Mouse (Mus musculus): Measurements from ENCODE around the gene Foxp2. TPM values are rescaled to one million over a fixed set of nuclear protein-coding genes. Genes with fewer than 3 reads are reported as not detected.
A peak's percentile ranks its signal among the peaks of the same experiment; 100 is the strongest.

Foxp2 gene
- polyA plus RNA-seq, 1 experiment from 2014 or later, result 48.3 TPM

DNA sequence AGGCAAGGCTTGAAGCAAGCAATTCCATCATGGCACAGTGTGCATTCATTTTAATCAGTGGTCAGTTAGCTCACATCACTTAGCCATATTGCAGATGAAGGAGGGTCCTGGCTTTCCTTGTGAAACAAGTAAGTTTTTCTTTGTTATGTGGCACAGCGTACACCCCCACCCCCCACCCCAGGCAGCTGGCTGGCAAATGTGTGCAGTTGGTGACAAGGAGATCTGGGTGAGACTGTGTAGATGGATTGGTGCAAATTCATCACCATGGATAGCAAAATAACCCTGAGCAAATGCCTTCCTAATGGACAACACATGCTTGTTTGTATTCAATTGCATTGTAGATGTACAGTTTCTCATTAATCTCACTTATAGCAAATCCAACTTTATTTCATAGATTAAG, 240.9 kb downstream of the Foxp2 start:
- Histone ChIP-seq H3K27ac (replicated peaks) (no peak overlapping the region), H3K4me3 (no peak overlapping the region), H3K36me3 (replicated peaks) (no peaks in the 10 kb centered on the region), H3K27me3 (replicated peaks; ENCODE audit: low read depth, poor library complexity, severe bottlenecking) (no peaks in the 10 kb centered on the region), H3K9me3 (no peaks in the 10 kb centered on the region), H3K4me1 (peaks cover 3% of the 10 kb centered on the region; the same call in 1 of the 2 replicates)
- DNase-seq (ENCODE audit: low spot score), result peak; percentile 23
- 53% methylated on average over 1 of the region's 1 CpGs for WGBS

DNA sequence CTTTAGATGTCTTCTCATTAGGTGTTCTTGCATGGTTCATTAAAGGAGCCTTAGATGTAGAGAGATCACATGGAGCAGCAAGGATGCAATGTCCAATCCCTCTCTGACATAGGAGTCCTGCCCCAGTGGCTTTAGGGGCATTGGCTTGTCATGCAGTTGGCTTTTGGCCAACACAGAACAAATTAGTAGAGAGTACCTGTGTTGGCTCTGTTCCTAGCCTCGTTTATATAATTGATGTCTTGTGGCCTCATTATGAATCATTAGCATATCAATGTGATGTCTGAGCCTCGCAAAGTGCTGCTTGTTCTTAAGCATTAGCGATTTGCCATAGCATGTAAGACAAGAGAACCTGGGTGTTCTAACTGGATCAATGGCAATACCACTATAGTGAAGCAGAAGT, 250.5 kb downstream of the Foxp2 start:
- Histone ChIP-seq H3K27ac (replicated peaks) (no peak overlapping the region), H3K27me3 (replicated peaks; ENCODE audit: low read depth, poor library complexity, severe bottlenecking) (no peaks in the 10 kb centered on the region), H3K36me3 (replicated peaks) (no peaks in the 10 kb centered on the region), H3K4me3 (no peak overlapping the region), H3K9me3 (no peaks in the 10 kb centered on the region), H3K4me1 (no peaks in the 10 kb centered on the region)
- 78% methylated on average over 3 of the region's 3 CpGs for WGBS
- DNase-seq (ENCODE audit: low spot score), result no peak

DNA sequence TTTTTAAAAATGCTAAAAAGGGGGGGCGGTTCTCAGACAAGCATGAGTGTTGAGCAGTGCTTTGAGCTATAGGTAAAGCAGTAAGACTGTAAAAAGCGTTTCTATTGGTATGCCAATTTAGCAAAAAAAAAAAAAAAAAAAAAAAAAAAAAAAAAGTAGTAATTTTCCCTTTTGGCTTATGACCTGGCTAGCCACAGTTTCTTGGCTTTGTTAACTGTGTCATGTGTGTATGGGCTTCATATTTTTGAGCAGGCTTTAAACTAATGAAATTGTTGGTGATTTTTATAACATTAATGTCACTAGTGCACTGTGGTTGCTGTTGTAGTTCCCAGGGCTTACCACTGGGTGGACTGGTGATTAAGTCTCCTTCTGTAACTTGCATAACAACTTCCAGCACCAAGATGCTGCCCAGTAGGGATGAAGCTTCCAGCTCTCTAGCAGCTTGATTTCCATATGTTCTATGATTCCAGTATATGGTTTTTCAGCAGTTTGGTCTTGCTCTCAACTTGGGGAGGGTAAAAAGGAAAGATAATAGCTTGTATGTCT, 262.4 kb downstream of the Foxp2 start:
- Histone ChIP-seq H3K27me3 (replicated peaks; ENCODE audit: low read depth, poor library complexity, severe bottlenecking) (no peaks in the 10 kb centered on the region), H3K9me3 (no peaks in the 10 kb centered on the region), H3K27ac (replicated peaks) (no peak overlapping the region), H3K4me3 (no peak overlapping the region), H3K36me3 (replicated peaks) (peaks cover 3% of the 10 kb centered on the region; the same call in 1 of the 2 replicates), H3K4me1 (no peaks in the 10 kb centered on the region)
- DNase-seq (ENCODE audit: low spot score), result peak; percentile 21
- 86% methylated on average over 2 of the region's 2 CpGs for WGBS

DNA sequence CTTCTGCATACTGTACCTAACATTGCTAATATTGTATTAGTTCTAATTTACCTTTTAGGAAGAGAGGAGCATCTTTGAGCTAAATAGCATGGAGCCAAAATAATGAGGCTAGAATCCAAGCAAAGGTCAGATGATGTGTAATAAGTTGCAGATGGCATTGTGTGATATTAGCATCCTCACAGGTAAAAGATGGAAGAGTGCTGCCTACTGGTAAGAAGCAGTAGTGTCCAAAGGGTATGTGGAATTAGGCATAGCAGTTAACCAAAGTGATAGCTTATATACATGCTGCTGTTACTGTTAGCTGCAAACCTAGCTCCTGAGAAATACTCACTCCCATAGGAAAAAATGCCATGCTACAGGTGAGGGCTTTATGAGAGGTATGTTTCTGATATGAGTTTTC, 275.6 kb downstream of the Foxp2 start:
- H3K4me1 ChIP-seq, result peaks cover 1% of the 10 kb centered on the region; the same call in 1 of the 2 replicates
- no peak overlapping the region for H3K27ac ChIP-seq (replicated peaks)
- no peak for DNase-seq (ENCODE audit: low spot score)
- no peaks in the 10 kb centered on the region for H3K27me3 ChIP-seq (replicated peaks; ENCODE audit: low read depth, poor library complexity, severe bottlenecking)
- H3K9me3 ChIP-seq, result no peaks in the 10 kb centered on the region
- H3K4me3 ChIP-seq, result no peak overlapping the region
- no peaks in the 10 kb centered on the region for H3K36me3 ChIP-seq (replicated peaks)

DNA sequence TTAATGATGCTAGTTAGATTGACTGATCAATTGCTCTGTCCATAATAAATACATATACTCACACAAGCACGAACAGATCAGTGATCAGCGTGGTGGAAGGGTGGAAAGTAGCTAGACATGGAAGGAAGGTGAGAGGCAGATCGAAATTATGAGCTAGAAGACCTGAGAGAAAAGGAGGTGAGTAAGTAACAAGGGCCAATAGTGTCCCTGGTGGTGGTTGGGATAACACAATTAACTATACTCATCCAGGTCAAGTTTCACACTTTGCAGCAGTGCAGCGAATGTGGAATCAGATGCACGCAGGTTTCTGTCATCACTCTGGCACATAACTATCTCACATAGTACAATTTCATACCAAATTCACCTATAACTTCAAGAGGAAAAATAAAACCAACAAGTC, 291.7 kb downstream of the Foxp2 start:
- H3K36me3 ChIP-seq (replicated peaks), result no peaks in the 10 kb centered on the region
- H3K27ac ChIP-seq (replicated peaks), result no peak overlapping the region
- no peak overlapping the region for H3K4me3 ChIP-seq
- WGBS, result 60% methylated on average over 5 of the region's 5 CpGs
- peaks cover 27% of the 10 kb centered on the region for H3K4me1 ChIP-seq
- no peaks in the 10 kb centered on the region for H3K27me3 ChIP-seq (replicated peaks; ENCODE audit: low read depth, poor library complexity, severe bottlenecking)
- no peak for DNase-seq (ENCODE audit: low spot score)
- H3K9me3 ChIP-seq, result no peaks in the 10 kb centered on the region

DNA sequence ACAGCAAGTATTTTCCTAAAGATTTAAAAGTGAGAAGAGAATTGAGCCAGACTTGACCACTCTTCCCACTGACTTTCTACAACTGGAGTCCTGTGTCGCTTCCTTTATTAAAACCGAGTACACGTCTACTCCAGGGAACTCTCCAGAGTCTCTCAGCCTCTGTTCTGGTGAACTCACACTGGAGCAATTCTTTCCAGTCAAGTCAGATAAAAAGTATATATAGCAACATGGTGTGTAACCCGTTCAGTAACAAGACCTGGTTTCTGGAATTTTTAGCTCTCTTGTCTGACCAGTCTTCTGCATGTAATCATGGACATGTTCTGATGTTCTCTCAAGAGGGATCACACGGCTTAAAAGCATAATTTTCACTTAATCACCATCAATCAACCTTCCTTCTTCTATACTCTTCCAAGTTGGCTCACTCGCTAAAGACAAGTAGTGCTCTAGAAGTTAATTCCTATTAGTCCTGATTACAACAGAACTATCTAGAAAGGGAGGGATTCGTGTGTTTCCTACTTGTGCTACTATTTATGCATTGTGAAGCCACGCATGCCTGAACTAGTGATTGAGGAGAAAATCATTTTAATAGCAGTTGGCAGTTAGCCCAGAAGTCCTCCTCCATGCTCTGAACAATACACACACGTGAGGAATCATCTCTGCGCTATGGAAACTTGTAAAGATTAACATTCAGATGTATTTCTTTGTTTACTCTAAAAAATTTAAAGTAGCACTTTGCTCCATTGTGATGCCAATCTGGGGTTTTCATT, 341.2 kb downstream of the Foxp2 start:
- Histone ChIP-seq H3K4me3 (no peak overlapping the region), H3K9me3 (no peaks in the 10 kb centered on the region), H3K36me3 (replicated peaks) (no peaks in the 10 kb centered on the region), H3K27me3 (replicated peaks; ENCODE audit: low read depth, poor library complexity, severe bottlenecking) (no peaks in the 10 kb centered on the region), H3K27ac (replicated peaks) (no peak overlapping the region), H3K4me1 (no peaks in the 10 kb centered on the region)
- 88% methylated on average over 10 of the region's 10 CpGs for WGBS
- DNase-seq (ENCODE audit: low spot score), result no peak

DNA sequence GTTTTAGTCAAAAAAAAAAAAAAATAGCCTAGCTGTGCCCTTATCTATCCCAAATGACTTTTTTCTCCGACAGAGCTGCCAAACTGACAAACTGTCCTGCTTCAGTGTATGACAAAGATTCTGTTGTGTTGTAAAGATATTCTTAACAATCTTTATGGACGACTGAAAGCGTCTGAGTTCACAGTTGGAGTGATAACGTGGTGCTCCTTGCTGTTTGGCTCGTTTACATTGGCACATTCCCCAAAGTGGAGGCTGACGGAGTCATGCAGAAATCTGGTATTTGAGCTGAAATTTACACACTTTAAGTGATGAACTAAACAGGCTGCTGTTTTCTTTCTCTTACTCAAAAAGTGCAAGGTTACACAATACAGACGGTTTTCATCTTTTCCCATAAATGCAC, 356.2 kb downstream of the Foxp2 start:
- peaks cover 22% of the 10 kb centered on the region for H3K4me1 ChIP-seq
- no peaks in the 10 kb centered on the region for H3K9me3 ChIP-seq
- 25% methylated on average over 7 of the region's 7 CpGs for WGBS
- no peaks in the 10 kb centered on the region for H3K36me3 ChIP-seq (replicated peaks)
- DNase-seq (ENCODE audit: low spot score), result peak; percentile 15
- H3K27ac ChIP-seq (replicated peaks), result no peak overlapping the region
- H3K27me3 ChIP-seq (replicated peaks; ENCODE audit: low read depth, poor library complexity, severe bottlenecking), result no peaks in the 10 kb centered on the region
- no peak overlapping the region for H3K4me3 ChIP-seq

DNA sequence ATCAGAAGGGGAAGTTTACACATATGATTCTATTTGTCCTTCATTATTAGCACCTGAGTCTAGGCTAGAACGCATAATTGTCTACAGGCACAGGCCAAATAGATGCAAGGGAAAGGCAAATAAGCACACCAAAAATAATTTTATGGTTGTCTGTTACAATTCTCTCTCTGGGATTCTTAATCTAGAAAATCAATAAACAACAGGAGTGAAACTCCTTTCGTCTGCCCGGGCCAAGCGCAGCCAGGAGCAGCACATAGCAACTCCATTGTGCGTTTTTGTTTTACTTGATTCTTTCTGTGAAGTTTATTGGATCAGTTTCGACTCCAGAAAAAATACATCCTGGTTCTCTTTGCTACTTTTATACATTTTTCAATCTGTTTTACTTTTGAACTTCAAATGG, 356.7 kb downstream of the Foxp2 start:
- no peak overlapping the region for H3K4me3 ChIP-seq
- H3K9me3 ChIP-seq, result no peaks in the 10 kb centered on the region
- WGBS, result 44% methylated on average over 6 of the region's 6 CpGs
- H3K27me3 ChIP-seq (replicated peaks; ENCODE audit: low read depth, poor library complexity, severe bottlenecking), result no peaks in the 10 kb centered on the region
- DNase-seq (ENCODE audit: low spot score), result peak; percentile 33
- no peaks in the 10 kb centered on the region for H3K36me3 ChIP-seq (replicated peaks)
- peaks cover 22% of the 10 kb centered on the region for H3K4me1 ChIP-seq
- H3K27ac ChIP-seq (replicated peaks), result no peak overlapping the region; the same call in 1 of the 2 replicates

DNA sequence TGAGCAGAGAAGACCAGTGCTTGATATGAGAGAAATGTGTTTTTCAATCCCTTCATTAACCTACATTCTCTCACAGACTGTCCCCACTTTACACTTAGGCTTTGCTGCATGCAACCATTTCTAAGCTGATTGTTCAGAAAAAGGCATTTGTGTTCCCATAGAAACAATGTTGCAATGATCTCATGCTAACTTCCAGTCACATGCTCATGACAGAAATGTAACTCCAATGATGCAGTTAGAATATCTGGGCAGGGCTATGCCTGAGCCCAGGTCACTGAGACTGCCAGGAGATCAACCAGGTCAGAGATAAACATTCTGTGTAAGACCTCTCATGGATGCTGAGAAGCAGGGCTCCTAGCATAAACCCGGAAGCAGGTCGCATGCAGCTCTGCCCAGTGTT, 367.0 kb downstream of the Foxp2 start:
- no peak for DNase-seq (ENCODE audit: low spot score)
- H3K36me3 ChIP-seq (replicated peaks), result no peaks in the 10 kb centered on the region
- no peak overlapping the region for H3K4me3 ChIP-seq
- H3K27ac ChIP-seq (replicated peaks), result no peak overlapping the region
- WGBS, result 88% methylated on average over 2 of the region's 2 CpGs
- no peaks in the 10 kb centered on the region for H3K9me3 ChIP-seq
- H3K27me3 ChIP-seq (replicated peaks; ENCODE audit: low read depth, poor library complexity, severe bottlenecking), result no peaks in the 10 kb centered on the region
- H3K4me1 ChIP-seq, result no peaks in the 10 kb centered on the region

DNA sequence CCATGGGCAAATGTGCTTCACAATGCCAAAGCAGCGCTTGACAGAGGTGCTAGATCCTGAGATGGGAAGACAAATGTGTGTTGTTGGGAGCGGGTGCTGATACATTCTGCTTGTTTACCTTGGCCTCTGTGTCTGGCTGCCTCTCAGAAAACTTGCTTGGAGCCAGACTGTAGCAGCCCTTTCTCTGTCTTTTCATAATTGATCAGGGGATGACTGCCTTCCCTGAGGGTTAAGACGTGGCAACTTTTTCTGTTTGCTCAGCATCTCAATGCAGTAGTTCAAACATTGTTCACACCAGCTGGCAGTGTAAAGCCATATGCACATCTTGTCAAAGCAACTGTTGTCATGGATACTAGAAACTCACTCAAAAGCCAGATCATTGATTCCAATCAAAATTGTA, 384.1 kb downstream of the Foxp2 start:
- Histone ChIP-seq H3K36me3 (replicated peaks) (no peaks in the 10 kb centered on the region), H3K4me1 (peaks cover 22% of the 10 kb centered on the region), H3K27ac (replicated peaks) (peak overlapping the region; percentile 72), H3K27me3 (replicated peaks; ENCODE audit: low read depth, poor library complexity, severe bottlenecking) (no peaks in the 10 kb centered on the region), H3K4me3 (no peak overlapping the region), H3K9me3 (no peaks in the 10 kb centered on the region)
- DNase-seq (ENCODE audit: low spot score), result peak; percentile 13
- 29% methylated on average over 3 of the region's 3 CpGs for WGBS

DNA sequence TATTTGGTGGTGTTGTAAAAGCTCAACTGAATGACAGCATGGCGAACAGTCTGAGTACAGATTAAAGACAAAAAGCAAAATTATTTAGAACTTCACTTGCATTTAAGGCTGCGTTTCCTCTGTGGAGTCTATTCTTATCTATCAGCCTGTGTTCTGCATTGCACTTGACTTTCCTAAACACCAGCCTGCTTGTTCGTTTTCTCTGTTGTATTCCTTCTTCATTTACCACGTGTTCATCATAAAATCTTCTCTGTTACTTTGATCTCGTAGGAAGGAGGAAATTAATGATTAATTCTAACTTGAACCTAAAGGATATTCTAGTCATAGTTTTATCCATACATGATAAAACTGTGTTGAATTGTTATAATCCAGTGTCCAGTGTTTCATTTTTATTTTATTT, 392.9 kb downstream of the Foxp2 start:
- H3K27ac ChIP-seq (replicated peaks), result no peak overlapping the region
- no peak overlapping the region for H3K4me3 ChIP-seq
- 86% methylated on average over 5 of the region's 5 CpGs for WGBS
- no peaks in the 10 kb centered on the region for H3K4me1 ChIP-seq
- H3K9me3 ChIP-seq, result no peaks in the 10 kb centered on the region
- H3K27me3 ChIP-seq (replicated peaks; ENCODE audit: low read depth, poor library complexity, severe bottlenecking), result no peaks in the 10 kb centered on the region
- DNase-seq (ENCODE audit: low spot score), result no peak
- H3K36me3 ChIP-seq (replicated peaks), result no peaks in the 10 kb centered on the region

DNA sequence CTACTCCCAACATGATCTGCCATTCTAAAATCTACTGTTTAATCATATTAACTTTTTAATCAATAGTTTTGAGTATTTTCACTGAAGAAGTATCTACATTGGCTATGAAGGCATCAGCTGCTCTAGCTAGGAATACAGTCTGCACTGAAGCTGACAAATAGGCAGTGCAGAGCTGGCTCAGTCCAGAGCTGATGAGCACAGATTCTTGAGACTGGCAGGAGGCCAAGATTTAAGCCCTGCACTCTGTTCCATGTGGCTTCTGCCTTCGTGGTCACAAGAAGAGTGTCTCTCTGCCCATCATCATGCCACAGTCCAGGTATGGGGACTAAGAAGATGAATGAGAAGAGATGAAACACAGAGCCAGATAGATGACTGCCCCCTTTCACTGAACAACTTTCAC, 398.1 kb downstream of the Foxp2 start:
- 73% methylated on average over 1 of the region's 1 CpGs for WGBS
- Histone ChIP-seq H3K27me3 (replicated peaks; ENCODE audit: low read depth, poor library complexity, severe bottlenecking) (no peaks in the 10 kb centered on the region), H3K27ac (replicated peaks) (no peak overlapping the region), H3K9me3 (no peaks in the 10 kb centered on the region), H3K4me1 (0 out of 2 replicates have a peak, but pooled peaks cover 2% of the 10 kb centered on the region), H3K4me3 (no peak overlapping the region), H3K36me3 (replicated peaks) (no peaks in the 10 kb centered on the region)
- DNase-seq (ENCODE audit: low spot score), result no peak

DNA sequence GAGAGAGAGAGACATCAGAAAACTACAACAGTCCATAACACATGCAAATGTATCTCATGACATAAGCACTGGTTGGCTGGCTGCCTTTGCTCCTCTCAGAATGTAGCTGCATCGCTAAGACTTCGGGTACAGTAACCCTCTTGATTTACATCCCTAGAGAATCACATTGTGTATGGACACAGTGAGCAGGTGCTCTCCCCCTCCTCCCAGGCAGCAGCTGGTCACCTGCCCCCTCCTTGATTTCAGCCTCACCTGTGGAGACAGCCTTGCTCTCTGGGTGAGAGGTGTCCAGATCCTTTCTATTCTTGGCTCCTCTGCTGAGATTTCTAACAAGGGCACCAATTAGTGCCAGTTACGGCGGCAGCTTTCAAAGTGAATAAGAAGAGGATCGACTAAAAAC, 409.5 kb downstream of the Foxp2 start:
- Histone ChIP-seq H3K9me3 (no peaks in the 10 kb centered on the region), H3K27ac (replicated peaks) (no peak overlapping the region), H3K27me3 (replicated peaks; ENCODE audit: low read depth, poor library complexity, severe bottlenecking) (no peaks in the 10 kb centered on the region), H3K4me3 (no peak overlapping the region), H3K36me3 (replicated peaks) (no peaks in the 10 kb centered on the region), H3K4me1 (peaks cover 6% of the 10 kb centered on the region; the same call in 1 of the 2 replicates)
- 60% methylated on average over 5 of the region's 5 CpGs for WGBS
- DNase-seq (ENCODE audit: low spot score), result no peak

Data from embryonic facial prominence, embryonic 10.5 days (tissue).